Mouse (Mus musculus): ENCODE measurements around the gene Sectm1a.
"Not testable (repeated sequence)": the region's sequence is repeated elsewhere in the genome, so short reads cannot be mapped to it uniquely, and the experiment has no call there.

Gene Sectm1a

DNA sequence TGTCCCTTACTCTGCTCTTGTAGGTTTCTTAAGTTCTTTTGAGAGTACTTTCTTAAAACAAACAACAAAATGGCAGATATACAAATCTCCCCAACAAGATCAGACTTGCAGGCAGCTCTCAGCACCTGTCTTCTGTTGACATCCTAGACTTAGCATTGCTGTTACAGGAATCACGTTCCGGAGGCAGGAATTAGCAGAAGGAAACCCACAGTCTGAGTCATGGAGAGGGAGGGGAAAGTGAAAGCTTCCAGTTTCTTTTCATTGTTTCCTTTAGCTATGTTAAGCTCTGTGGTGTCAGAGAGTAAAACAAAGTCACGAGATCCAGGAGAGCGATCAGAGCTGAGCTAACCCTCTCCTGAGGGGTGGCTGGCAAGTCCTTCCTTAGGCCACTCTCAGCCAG lies 9.9 kb upstream of the Sectm1a start:
- in situ Hi-C loops (cut with MboI; ENCODE audit: low sequenced_read_pairs): no loop called here

DNA sequence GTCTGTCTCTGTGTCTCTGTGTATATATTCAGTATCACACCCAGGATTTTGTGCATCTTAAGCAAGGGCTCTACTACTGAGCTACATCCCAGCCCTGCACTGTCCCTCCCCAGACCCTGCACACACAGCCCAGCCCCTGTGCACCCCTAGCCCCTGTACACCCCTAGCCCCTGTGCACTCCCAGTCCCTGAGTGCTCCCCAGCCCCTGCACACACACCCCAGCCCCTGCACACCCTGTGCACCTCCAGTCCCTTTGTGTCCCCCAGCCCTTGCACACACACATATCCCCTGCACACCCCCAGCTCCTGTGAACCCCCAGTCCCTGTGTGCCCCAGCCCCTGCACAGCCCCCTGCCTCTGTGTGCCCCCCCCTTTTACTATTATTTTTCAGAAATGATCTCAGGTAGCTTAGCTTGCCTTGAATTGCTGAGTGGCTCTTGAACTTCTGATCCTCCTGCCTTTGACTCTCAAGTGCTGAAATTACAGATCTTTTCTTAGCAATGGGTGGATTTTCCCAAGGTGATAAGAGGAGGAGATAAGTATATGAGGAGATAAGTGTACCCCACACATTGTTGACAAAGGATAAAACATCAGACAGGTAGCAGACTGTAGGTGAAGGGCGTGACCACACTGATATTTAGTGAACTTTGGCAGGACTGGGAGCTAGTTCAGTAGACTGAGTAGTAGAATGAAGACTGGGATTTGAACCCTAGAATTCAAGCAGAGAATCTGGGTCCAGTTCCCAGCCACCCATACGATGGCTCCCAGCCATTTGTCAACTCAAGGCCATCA lies 8.9 kb upstream of the Sectm1a start:
- in situ Hi-C loops (cut with MboI; ENCODE audit: low sequenced_read_pairs): no loop called here

DNA sequence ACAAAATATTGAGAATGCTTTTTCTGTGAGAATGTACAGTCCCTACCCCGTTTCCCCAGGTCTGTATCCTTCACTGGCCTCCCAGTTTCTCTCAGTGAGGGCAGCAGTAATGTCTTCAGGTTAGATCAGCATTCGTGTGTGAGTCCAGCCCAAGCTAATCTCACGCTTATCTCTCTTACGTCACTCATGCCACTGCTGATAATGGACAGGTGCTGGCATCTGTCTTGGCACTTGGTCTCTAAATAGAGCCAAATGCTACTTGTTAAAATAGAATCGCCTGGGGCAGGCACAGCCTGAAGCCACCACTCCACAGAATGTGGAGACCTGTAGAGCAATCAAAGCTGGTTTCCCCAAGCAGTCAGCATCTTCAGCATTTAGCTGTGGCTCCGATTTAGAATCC lies 8.0 kb upstream of the Sectm1a start:
- in situ Hi-C loops (cut with MboI; ENCODE audit: low sequenced_read_pairs): no loop called here

DNA sequence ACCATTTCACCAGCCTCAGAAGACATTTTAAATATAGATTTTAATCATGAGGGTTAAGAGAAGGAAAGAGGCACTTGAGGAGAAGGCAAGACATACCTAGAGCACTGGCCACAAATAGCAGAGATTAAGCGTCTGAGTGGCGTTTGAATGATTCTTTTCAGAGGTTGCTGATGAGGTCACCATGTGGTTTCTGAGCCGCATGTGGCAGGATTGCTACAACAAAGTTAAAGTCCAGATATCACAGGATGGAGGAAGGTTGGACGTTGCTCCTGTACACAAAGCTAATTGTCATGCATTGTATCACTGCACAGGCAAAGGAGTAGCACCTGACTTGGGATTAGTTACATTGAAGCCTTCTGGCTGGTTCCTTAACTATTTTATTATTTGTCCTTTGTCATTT lies 5.3 kb upstream of the Sectm1a start:
- in situ Hi-C loops (cut with MboI; ENCODE audit: low sequenced_read_pairs): no loop called here

DNA sequence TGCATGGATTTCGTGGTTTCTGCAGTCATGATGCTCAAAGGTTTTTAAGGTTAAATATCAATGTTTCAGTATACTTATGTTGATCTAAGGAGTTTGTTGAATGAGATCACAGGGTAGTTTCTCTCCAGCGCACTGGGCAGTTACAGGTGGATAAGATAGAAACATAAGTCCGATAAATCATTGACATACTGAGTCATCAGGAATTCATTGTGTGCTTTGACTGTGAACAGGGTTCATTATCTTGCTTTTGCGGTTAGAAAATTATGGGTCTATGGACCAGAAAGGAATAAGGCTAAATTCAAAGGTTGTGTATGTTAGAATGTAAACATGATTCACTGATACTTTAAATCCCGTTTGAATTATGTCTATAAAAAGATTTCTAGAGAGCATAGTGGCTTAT lies 4.2 kb upstream of the Sectm1a start:
- in situ Hi-C loops (cut with MboI; ENCODE audit: low sequenced_read_pairs): no loop called here

DNA sequence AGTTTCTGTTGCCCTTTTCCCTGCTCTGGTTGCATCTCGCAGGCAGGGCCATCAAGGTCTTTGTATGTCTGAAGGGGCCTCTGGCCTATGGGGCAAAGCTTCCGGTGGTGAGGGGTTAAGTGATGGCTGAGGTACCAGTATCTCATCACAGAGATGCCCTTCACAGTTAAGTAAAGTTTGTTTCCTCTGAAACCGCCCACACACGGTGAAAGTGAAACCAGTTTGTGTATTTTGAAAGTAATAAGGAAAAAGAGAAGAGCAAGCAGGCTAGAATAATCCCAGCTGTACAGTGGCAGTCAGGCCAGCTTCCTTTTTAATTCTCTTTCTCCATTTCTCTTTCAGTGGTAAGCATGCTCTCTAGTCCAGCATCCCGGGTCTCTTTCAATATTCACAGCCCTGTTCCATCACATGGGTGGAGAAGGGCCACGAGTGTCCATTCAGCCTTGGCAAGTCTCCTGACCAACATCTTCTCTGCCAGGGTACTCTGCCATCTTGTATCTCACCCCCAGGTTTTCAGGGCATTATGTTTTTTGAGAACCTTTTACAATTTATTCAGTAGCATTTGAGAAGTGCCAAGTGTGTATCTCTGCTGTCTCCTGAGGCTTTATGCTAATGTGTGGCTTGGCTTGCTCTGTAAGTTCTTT lies 2.0 kb upstream of the Sectm1a start:
- in situ Hi-C loops (cut with MboI; ENCODE audit: low sequenced_read_pairs): no loop called here

DNA sequence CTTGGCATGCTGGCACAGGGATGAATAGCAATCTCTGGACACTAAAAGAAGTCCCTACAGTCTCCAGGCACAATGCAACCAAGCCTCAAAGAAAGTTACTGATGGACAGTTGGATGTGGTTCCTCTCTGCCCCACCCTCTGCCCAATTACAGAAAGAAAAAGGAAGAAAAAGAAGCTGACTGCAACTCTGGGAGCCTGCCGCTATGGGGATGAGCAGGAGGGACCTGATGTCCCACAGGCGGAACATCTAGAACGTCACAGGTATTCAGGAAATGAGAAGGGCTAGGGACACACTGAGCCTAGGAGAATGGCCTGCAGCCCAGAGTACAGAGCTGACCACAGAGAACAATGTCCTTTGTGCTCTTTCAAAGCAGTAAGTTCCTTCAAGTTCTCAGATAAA lies 1.2 kb upstream of the Sectm1a start:
- in situ Hi-C loops (cut with MboI; ENCODE audit: low sequenced_read_pairs): no loop called here

DNA sequence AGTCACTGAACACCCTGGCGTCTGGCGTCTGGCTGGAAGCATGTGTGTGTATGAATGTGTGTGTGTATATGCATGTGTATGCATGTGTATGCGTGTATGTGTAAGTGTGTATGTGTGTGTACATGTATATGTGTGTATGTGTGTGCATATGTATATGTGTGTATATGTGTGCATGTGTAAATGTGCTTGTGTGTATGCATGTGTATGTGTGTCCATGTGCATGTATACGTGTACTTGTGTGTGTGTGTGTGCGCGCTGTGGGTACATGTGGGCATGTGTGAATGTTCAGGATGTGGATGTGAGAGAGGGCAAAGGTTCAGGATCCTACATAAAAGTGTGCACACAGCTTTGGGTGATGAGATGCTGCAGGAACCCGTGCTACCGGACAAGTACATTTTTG lies 690 bp downstream of the Sectm1a start:
- in situ Hi-C loops (cut with MboI; ENCODE audit: low sequenced_read_pairs): no loop called here

DNA sequence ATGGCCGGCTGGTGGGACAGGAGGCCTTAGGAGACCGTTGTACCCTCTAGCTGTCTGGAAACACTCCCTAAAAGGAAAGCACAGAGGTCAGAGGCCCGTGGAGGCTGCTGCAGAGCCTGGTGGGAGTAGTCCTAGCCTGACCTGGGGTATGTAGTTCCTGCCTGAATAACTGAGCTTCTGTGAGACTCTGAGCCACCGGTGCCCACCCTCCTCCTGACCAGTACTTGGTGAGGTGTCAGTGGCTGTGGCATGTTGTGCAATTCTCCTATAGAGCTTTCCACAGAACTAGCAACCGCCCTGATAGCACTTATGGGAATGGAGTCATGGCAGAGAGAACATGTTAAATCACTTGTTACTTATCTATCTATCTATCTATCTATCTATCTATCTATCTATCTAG lies 5.4 kb downstream of the Sectm1a start:
- in situ Hi-C loops (cut with MboI; ENCODE audit: low sequenced_read_pairs): no loop called here

DNA sequence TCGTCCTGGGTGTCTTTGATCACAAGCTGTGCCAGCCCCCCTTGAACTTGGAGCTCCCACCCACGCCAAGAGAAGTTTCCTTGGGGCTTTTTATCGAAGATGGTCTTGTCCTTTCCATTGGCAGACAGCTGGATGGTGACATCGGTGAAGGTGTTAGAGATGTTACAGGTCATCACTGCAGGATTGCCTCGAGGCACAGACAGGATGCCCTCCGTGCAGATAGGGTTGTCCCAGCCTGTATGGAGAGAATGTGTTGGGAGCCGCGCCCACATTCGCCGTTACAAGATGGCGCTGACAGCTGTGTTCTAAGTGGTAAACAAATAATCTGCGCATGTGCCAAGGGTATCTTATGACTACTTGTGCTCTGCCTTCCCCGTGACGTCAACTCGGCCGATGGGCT lies 11.4 kb downstream of the Sectm1a start:
- in situ Hi-C loops (cut with MboI; ENCODE audit: low sequenced_read_pairs): not testable (repeated sequence)

DNA sequence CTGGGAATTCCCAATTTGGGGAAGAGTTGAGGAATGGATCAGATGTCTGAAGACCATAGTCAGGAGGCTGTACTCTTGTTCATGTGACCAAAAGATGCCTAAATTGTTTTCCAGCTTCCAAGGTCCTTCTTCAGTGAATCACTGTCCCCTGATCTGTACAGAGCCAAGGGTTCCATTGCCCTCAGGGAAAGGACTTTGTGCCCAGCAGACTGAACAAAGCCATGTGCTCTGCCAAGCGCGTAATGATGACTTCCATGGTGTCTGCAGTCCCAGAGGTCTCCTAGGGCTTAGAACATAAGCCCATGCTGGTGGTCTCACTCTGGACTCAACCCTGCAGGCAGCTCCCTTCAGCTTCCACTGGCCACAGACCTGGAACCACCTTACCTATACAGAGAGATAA lies 13.1 kb downstream of the Sectm1a start:
- in situ Hi-C loops (cut with MboI; ENCODE audit: low sequenced_read_pairs): no loop called here

DNA sequence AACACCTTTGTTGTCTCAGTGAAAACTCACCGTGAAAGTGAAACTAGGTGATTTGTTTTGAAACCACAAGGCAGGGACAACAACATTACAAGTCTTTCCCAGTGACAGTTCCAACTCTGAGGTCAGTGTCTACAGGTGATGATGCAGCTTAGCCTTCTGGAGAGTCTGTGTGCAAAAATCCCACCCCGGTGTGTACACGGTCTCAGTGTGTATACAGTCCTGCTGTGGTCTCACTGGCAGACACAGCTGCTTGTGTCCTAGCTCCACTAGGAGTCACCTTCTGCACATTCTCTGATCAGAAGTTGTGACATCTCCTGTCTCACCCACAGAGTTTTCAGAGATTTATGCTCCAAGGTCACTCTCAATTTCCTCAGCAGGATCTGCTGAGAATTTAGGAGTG lies 16.8 kb downstream of the Sectm1a start:
- in situ Hi-C loops (cut with MboI; ENCODE audit: low sequenced_read_pairs): no loop called here

DNA sequence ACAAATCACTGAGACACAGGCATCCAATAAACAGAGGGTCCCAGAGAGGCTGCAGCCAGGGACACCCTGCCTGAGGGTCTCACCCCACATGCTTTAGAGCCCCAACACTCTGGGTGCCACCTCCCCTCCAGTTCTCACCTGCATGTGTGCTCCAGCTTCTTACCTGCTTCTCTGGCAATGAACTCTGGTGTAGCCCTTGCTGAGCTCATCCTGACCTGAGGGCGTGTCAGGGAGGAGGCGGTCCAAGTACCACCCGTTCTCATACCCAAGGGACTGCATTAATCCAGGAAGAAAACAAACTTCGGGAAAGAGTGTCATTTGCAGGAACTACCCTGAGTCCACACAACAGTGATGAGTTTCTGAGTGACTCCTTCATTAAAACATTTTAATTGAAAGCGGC lies 17.6 kb downstream of the Sectm1a start, which contains the start of gene Sectm1b:
Gene Sectm1b, minus strand, starts transcription at position 191 of the 400 bp plus-strand sequence.
- in situ Hi-C loops (cut with MboI; ENCODE audit: low sequenced_read_pairs): no loop called here

DNA sequence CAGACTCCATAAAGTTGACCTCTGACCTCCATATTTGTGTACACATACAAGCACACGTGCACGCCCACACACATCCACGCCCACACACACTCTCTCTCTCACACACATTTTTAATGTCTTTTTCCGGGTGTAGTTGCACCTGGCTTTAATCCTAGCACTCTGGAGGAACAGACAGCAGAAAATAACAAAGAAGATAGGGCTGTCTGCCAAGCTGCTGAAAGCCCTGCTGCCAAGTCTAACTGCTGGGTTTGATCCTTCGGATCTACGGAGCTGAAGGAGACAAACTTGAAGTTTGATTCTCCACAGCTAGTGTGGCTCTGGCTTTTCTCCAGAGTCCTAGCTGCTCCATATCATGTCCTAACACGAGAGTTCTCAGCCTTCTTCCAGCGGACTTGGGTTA lies 19.4 kb downstream of the Sectm1a start:
- in situ Hi-C loops (cut with MboI; ENCODE audit: low sequenced_read_pairs): no loop called here

DNA sequence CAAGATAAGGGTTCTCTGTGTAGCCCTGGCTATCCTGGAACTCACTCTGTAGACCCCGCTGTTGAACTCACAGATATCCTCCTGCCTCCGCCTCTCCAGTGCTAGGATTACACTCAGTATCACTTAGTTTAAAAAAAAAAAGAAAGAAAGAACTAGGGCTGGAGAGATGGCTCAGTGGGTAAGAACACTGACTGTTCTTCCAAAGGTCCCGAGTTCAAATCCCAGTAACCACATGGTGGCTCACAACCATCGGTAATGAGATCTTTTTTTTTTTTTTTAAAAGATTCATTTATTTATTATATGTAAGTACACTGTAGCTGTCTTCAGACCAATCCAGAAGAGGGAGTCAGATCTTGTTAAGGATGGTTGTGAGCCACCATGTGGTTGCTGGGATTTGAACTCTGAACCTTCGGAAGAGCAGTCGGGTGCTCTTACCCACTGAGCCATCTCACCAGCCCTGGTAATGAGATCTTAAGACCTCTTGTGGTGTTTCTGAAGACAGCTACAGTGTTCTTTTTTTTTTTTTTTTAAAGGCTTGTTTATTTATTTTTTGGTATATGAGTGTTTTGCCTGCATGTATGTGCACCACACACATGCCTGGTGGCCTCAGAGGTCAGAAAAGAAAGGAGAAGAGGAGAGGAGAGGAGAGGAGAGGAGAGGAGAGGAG lies 20.5 kb downstream of the Sectm1a start:
- in situ Hi-C loops (cut with MboI; ENCODE audit: low sequenced_read_pairs): not testable (repeated sequence)

DNA sequence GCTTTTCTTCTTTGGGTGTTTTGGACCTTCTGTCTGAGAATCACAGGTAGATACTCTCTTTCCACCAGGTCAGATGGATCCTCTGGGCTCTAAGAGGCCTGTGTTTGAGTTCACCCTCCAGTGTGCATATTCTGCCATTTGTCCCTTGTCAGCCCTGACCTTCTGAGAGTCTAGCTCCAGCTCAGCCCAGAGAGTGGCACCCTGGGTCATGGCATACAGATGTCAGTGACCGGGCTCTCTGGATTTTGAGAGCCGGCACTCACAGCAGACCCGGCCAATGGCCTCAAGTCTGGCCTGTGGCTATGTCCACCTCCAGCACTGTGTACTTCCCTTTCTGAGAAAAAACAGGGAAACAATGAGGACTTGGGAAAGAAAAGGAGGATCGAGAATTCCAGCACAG lies 21.5 kb downstream of the Sectm1a start:
- in situ Hi-C loops (cut with MboI; ENCODE audit: low sequenced_read_pairs): no loop called here

DNA sequence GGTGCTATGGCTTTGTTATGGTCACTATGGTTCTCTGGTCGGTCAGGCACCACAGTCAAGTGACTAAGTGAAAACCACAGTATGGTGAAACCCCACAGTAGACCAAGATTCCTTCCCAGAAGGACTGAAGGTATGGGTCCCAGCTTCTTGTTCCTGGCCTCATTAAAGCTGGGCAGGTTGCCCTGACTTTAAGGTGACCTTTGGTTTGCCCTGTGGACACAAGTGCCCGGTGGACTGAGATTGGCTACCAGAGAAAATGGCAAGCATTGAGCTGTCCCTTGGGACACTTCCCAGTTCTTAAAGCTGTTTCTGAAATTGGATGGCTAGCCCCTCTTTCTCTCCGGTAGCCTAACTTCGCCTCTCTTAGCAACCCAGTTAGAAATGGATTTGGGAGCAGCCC lies 22.1 kb downstream of the Sectm1a start:
- in situ Hi-C loops (cut with MboI; ENCODE audit: low sequenced_read_pairs): no loop called here

DNA sequence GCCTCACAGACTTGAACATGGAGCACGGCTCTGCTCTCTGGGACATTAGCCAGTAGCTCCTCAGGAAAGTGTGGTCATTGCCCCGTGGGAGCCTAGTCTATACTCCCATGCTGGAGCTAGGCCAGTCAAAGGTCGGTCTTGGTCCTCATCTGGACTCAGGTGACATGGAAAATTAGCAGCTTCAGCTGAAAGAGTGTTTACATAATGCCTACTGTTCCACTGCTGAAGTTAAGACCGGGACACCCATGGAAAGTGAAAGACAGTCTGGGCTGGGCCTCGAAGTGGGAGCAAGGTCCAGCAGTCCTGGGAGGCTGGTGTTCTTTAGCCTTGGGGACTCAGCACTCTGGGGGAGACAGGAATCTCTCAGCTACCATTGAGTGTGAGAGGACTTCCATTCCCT lies 22.9 kb downstream of the Sectm1a start:
- in situ Hi-C loops (cut with MboI; ENCODE audit: low sequenced_read_pairs): no loop called here

DNA sequence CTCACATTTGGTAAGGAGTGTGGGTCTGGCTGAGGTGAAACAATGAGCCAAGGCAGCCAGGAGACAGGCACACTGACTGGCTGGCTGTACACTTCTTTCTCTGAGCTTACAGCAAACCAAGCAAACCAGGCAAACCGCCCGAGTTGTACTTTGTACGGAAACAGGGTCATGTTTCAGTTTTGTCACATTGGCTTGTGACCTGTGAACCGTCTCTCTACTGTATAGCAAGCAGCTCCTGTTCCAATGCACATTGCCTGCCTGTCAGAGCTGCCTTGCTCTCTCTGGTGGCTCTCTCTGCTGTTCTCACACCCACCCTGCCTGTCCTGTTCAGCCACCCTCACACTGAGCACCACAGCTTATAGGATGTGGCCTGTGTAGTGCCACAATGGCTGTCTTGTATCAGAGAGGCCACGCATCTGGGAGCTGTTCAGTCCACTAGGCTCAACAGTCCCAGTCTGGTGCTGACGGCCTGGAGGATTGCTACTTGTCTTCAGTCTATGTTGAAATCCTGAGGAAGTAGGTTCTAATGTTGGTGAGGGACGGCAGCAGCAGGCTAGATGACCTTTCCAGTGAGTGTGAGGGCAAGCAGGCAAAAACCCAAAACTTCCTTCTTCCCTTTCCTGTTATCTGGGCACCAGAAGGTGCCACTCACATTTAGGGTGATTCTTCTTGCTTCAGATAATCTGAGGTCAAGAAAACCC lies 24.3 kb downstream of the Sectm1a start:
- in situ Hi-C loops (cut with MboI; ENCODE audit: low sequenced_read_pairs): no loop called here

DNA sequence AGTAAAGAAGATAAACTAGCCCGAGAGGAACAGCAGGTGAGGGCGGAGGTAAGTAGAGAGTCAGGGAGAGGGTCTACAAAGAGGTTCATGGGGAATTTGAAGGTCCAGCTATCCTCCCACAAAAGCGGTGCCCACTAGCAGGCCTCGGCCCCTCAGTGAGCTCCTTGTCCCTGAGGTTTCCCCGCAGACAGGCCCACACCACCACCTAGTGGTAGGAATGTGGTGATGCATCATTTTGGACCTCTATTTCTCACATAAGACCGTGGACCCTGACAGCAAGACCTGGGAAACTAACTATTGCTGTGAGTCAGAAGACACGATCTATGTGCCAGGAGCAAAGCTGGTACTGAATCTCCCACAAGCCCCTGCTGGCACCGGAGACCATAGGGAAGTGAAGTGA lies 27.5 kb downstream of the Sectm1a start:
- in situ Hi-C loops (cut with MboI; ENCODE audit: low sequenced_read_pairs): no loop called here

DNA sequence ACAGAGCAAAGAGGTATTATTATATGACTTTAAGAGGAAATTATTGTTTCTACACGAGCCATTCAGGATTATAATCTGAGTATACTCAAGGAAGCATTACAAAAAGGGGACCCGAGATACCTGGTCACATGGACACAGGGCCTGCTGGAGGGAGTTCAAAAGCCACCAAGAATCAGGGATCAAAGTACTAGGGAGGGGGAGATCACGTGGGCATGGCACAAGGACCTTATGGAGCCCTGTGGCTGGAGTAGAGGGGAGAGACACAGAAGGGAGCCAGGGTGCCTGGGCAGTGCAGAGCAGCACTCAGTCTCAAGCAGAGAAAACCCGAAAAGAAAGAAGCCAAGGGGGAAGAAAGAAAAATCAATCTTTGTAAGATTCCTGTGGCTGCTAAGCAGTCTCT lies 28.6 kb downstream of the Sectm1a start:
- in situ Hi-C loops (cut with MboI; ENCODE audit: low sequenced_read_pairs): no loop called here

DNA sequence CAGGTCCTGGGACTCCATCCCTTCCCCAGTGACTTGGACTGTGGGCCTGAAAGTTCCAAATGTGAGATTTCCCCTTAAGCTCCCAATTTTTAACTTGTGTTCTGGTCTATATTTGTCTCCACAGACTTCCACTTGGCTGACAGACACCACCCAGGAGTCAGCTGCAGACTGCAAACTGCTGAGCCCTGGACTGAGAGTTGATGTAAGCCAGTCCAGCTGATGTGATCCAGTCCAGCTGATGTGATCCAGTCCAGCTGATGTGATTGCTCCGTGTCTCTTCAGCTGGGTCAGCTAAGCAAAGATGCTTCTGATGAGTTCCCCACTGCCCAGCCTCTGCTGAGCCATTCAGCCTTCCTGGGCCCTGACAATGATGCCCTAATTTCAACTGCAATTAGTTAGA lies 29.2 kb downstream of the Sectm1a start:
- in situ Hi-C loops (cut with MboI; ENCODE audit: low sequenced_read_pairs): no loop called here
